Mouse (Mus musculus): ENCODE results near the gene Cherp.
A peak's percentile ranks its signal among the peaks of the same experiment; 100 is the strongest.

The Cherp gene

DNA sequence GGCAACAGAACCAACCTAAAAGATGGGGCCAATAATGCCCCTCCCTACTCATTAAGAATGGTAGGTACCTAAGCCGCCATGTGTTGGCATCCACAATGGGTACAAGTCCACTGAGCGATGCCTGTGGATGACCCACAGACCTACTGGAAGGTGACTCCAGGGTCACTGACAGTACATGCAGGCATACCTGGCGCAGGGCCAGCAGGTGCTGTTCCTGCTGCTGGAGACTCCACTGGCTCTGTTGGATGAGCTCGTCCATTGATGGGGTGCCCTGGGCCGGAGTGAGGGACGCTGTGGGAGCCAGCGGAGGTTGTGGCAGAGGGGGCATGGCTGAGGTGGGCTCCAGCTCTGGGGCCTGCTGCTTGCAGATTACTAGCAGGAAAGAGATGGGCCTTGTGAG is 4.3 kb downstream of the Cherp start:
- no peak for DNase-seq (ENCODE audit: low spot score)

DNA sequence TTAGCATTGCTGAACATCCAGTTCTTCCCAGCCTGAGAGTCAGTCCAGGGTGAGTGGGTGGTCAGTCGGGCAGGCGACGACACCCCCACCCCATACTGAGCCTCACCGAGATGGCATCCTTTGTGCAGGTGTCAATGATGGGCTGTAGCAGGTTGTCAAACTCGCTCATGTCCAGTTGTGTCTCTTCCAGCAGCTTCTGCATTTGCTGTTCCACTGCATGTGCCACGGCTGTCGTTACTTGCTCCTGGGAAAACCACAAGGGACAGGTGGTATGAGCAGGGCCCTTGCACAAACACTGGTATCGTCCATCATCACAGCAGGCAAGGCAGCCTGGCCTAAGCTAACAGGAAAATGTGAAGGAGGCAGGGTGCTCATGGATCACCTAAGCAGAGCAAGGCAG is 5.0 kb downstream of the Cherp start:
- no peak for DNase-seq (ENCODE audit: low spot score)

DNA sequence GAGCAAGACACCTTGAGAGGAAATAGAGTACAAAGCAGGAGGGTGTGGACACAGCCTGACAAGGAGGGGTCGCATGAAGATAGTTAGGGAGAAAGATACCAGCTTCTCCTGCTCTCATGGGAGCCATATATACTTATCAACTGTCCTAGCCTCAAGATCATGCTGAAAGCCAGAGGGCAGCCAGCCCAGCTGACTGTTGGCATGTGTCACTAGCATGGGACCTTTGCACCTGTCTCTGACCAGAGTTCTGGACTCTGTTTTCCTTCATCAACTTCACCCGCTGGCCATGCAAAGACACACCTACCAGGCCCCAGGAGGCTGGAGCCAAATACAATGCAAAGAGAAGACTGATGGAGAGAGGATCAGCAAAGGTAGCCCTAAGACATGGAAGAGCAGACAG is 5.8 kb downstream of the Cherp start:
- no peak for DNase-seq (ENCODE audit: low spot score)

DNA sequence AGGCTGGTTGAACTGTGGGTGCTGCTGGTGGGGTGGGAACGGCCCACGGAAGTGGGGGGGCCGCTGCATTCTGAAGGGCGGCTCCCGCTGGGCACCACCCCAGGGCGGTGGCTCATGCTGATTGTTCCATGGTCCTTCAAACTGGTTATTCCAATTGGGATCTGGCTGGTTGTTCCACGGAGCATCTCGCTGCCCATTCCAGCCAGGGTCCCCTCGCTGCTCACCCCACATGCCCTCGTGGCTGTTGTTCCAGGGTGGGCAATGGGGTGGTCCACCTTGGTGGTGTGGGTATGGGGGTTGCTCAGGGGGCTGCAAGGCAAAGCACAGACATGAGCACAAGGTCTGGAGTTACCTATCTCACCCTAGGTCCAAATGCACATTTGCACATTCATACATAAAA is 10.8 kb downstream of the Cherp start:
- DNase-seq (ENCODE audit: low spot score), result no peak

DNA sequence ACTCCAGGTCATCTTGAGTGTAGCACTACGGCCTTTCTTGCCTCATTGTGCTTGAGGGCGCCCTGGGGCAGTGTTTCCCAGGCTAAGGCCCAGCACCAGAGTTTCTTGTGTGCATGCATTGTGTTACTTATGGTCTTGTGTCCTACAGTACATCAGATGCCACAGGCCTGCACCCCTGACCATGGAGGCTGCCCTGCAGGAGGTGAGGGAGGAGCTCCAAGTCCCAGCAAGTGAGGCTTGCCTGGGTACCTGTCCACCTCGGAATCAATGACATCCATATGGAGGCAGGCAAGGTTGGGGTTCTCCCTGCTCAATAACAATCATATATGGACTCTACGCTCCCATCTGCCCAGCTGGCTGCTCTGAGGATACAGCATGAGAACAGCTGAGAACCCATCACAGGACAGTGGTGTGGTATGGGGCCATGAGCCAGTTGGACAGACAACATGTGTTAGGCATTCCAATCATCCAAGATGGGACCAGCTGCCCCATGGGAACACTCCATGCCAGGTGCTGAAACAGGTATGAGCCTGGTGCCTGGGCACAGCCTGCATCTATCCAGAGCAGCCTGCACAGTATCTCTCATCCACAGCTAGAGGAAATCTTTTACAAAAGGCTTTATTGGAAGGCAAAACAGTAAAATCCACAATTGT is 15.0 kb downstream of the Cherp start:
- DNase-seq (ENCODE audit: low spot score), result no peak

DNA sequence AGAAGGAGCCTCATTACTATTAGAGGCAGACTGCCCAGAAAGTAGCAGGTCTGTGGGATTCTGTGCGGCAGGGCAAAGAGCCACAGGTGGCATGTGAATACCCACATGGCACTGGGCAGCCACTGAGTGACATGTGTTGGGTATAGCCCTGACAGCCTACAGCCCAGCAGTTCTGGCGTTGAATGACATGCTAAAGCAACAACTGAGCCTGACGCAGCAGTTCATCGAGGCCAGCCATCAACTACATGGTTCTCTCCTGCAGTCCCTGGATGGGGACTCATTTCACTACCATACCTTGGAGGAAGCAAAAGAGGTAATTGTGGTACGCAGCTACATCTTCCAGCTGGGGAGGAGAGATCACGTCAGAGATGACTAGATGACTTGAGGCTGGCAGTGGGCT is 16.6 kb downstream of the Cherp start:
- no peak for DNase-seq (ENCODE audit: low spot score)

DNA sequence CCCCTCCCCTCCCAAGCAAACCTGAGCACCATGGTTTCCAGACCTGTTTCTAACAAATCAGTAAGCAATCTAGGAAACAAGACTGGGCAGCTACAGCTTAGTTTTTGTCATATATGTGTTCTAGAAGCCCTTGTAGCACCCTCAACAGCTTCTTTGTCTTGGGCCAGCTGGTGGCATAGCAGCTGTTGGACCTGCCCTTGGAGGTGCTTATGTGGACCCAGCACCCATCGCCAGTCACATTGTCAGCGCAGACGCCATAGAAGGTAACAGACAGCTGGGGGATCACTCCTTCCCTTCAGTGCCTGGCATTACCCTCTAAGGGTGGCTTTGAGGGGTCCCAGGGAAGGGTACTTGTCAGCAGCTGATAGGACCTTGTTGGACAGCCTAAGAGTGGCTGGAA is 17.2 kb downstream of the Cherp start:
- DNase-seq (ENCODE audit: low spot score), result no peak

DNA sequence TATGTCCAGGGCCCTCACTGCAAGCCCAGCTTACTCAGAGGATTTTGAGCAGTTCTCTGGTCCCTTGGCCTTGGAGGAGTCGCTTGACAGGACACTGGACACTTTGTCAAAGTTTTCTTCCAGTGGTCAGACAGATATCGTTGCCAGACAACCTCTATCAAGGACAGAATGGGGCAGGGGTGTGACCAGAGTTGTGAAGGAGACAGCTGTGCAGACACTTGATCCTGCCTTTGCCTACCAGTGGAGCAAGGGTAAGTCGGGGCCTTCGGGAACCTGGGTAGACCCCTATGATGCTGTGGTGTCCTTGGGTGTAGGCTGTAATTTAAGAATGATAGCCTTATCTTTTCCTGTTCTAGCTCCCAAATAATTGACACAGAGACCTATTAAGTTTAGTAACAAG is 19.7 kb downstream of the Cherp start:
- no peak for DNase-seq (ENCODE audit: low spot score)

DNA sequence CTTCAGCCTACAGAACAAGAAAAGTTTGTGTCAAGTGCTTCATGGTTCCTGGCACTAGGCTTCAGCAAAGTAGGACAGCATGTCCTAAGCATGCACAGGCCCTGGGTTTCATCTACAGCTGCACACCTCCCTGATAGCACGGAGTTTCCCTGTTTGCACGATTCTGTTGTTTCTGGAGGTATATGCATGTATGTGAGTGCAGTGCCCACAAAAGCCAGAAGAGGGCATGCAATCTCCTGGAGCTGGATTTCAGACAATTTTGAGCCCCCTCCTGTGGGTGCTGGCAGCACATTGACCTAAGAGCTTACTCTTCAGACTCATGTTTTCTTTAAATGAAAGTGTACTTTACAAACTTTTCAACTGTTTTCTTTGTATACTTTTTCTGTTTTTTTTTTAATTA is 21.1 kb downstream of the Cherp start:
- DNase-seq (ENCODE audit: low spot score), result no peak

DNA sequence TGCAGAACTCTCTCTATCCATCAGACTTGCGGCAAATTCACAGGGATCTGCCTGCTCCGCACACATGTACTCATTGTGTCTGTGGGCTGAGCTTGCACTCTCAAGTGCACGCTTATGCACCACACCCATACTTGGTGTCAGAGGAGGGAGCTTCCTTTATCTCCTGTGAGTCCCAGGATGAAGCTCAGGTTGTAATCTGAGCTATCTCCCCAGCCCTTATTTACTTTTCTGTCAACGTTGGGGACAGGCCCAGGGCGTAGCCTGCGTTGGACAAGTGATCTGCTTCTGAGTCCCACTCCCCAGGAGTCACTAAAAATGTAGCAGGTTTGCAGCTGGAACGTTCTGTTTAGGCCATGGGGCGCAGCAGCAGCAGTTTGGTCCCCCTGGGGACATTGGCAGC is 23.5 kb downstream of the Cherp start:
- no peak for DNase-seq (ENCODE audit: low spot score)

DNA sequence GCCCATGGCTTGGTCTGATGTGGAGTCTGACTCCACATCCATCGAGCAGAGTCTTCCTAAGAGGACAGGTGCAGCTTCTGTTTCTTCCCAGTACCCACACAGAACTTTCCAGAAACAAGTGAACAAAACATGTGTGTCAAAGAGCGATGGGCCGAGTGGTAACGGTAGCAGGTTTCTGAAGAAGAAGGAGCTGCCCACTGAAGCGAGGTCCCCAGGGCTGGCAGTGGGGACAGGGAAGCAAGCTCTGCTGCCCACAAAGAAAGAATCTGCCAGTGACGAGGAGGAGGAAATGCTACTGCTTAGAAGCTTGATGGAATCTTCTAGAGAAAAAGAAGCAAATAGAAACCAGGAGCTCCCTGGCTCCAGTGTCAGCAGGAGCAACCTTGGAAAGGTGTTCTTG is 30.0 kb downstream of the Cherp start:
- no peak for DNase-seq (ENCODE audit: low spot score)

DNA sequence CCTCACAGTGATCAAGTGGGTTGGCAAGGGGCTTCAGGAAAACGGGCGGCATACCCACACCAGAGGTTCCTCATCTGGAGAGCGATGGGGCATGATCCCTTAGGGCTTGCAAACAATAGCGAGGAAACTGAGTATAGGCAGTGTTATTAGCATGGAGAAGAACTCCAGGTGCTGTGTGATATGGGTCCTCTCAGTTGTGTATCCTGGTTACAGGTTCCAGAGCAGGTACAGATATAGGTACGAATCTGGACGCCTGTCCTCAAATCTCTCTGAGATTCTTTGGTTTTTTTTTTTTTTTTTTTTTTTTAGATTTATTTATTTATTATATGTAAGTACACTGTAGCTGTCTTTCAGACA is 31.1 kb downstream of the Cherp start:
- DNase-seq (ENCODE audit: low spot score), result no peak

DNA sequence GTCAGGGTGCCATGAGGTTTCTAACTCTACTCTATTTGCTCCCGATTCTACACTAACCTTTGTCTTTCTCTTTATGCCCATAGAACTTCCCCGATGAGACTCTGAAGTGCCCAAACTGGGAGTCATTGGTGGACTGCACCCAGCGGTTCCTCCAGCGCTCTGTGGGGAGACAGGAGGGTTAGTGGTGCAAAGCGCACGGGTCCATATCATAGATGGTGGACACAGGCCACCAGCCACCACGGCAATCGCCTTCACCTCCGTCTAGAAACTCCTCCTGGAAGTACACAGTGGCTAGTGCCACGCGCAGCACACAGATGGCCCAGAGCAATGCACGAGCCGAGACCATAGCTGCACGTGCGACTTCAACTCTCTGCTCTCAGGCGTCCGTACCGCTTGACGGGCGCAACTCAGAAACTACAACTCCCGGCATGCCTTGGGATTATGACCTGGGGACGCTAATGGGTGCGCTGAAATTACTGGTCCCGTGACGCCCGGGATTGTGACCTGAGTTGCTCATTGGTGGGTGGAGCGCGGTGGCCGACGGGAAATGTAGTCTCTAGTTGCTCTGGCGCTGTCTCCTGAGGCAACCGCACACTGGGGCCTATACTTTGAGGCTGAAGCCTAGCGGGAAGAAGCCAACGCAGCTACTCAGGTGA is 31.6 kb downstream of the Cherp start, which contains the start of the genes Calr3 and 1700030K09Rik:
Calr3 (minus strand) TSS at position 533 of the 656 bp plus-strand sequence.
1700030K09Rik (plus strand) TSS at position 543 of the 656 bp plus-strand sequence.
- peak; percentile 93 for DNase-seq (ENCODE audit: low spot score)

DNA sequence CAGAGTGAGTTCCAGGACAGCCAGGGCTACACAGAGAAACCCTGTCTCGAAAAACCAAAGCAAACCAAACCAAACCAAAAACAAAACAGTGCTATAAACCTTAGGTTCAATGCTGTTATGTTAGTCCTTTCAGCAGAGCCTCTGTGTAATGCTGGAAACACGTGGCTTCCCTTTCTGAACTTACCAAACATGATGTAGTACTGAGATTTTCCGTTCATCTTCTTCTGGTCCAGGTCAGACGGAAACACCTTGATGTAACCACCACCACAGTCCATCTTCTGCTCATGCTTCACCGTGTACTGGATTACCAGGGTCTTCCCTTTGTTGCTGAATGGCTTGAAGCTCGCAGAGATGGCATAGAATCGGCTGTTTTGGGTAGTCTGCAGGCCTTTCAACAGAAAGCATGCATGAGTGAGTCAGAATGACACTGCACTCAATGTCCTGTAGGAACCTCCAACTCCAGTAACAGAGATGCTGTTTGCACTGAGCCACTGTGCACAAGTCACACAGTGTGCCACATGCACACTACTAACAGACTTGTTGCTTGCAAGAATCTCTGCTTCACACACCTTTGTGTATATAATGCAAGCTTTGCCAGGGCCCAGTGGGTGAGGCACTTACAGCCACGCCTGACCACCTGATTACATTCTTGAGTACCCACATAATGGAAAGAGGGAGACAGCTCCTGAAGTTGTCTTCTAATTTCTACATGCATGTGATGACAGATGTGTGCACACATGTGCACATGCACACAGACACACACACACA is 36.6 kb downstream of the Cherp start:
- no peak for DNase-seq (ENCODE audit: low spot score)

DNA sequence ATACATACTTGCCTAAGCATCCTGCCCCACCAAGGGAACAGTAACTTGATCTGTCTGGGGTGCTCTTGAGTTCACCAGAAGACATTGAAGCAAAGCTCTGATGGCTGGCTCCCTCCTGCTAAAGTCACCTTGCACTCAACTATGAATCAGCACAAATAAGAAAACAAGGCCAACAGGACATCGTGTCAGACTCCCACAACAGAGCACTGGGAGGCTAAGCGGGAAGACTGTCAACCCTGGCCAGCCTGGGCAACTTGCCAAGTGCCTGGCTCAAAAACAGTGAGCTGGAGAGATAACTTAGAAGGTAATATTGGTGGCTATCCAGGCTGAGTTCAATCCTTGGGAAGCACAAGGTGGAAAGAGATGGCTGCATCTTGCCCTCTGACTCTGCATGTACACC is 40.1 kb downstream of the Cherp start:
- no peak for DNase-seq (ENCODE audit: low spot score)

DNA sequence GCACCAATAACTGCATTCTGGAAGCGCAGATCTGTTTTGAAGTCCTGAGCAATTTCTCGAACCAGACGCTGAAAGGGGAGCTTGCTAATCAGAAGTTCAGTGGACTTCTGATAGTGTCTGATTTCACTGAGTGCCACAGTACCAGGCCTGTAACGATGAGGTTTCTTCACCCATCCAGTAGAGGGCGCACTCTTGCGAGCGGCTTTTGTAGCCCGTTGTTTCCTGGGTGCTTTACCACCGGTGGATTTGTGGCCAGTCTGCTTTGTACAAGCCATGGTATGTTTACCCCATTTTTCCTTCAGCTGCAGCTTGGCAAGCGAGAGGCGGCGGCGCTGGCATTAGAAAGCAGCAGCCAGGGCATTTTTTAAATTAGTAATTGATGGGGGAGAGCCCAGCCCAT is 45.4 kb downstream of the Cherp start:
- DNase-seq (ENCODE audit: low spot score), result no peak

DNA sequence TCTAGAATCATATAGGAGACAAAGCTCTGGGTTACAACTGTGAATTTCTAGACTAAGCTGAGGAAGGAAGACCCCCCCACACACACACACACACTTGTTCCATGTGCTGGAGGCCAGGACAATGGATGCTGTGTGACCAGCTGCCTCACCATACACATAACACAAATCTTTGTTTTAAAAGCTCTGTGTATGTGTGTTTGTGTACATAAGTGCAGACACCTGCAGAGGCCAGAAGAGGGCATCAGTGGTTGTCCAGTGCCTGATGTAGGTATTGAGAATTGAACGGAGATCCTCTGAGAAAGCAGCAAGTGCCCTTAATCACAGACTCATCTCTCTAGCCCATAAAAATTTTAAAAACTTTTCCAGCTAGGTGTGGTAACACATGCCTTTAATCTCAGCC is 52.1 kb downstream of the Cherp start:
- no peak for DNase-seq (ENCODE audit: low spot score)

DNA sequence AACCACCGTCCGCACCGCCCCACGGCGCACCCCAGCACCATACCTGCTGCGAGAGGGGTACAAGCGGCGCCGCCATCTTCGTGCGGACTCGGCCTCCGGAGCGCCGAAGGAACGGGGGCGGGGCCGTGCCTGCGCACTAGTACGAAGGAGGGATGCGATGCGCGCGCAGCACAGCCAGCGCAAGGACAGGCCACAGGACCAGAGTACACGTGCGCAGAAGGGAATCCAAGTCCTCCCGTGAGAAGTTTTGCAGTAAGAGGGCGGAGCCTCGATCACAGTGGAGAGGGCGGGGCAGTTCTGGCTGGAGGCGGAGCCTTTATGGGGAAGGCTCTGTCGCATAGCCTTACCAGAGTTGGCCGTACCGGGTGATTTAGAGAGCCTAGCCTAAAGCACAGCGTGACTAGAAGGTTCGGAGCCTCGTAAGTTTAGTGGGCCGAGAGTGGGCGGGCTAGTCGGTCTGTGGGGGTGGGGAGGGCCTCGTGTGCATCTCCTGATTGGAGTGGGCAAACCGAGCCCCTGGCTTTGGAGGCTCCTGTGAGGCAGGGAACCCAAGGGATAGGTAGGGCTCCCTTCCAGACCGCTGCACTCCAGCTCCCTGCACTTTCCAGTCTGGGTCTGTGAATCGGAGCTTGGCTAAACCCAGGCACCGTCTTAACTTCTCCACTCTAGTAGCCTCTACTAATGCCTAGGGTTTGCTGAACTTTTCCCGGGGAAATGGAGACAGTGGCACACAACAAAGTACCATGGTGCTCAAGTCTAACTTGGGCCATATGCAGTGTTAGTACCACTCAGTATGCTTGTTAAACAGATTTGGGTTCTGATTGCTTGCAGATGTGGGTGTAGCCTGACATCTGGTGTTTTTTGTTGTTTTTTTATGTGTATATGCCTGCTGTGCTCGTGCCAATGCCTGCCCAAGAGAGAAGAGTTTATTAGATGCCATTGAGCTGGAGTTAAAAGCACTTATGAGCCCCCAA is 53.4 kb downstream of the Cherp start, which contains the start of gene Eps15l1:
Eps15l1 (minus strand) TSS at position 99 of the 974 bp plus-strand sequence.
- peak; percentile 95 for DNase-seq (ENCODE audit: low spot score)

DNA sequence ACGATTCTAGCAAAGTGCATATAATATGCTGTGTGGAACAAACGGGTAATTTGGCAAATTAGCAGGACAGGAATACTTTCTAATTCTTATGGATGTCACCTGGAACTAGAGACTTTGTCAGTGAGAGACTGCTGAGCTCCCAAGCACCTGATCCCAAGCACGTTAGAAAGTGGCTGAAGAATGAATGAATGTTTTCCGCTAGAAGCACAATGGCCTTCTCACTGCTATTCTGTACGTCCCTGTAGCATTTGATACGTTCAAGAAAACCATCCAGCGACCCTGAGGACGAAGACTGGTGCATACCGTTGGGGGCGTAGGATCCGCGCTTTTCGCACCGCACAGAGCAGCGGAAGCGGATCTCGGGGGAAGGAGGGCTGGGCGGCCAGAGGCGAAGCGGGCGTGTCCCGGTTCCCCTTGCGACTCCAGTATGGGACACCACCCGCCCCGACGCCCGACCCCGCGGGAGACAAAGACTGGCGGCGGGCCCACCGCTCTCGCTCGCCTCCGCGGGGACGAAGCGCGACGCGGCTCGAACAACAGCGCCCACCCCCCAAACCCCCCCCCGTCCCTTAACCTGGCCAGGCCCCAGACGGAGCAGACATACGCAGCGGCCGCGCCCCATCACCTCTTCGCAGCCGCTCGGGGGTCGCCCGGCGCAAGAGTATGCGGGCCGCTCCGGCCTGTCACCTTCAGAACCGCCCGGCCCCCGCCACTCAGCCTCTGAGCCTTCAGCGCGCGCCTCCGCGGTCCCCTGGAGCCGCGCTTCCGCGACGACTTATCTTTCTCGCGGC is 54.3 kb downstream of the Cherp start:
- DNase-seq (ENCODE audit: low spot score), result no peak

DNA sequence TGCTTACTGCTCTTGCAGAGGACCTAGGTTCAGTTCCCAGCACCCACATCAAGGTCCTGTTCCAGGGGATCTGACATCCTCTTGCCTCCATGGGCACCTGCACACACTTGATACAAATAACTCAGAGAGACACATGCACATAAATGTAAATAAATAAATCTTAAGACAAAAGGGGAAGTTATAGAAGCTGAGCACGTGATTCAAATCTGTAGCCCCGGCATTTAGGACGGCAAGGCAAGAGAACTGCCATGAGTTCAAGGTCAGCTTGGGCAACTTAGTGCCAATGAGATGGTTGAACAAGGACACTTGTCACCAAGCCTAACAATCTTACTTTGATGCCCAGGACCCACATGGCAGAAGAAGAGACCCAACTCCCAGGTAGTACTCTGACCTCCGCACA is 57.0 kb downstream of the Cherp start:
- DNase-seq (ENCODE audit: low spot score), result no peak

DNA sequence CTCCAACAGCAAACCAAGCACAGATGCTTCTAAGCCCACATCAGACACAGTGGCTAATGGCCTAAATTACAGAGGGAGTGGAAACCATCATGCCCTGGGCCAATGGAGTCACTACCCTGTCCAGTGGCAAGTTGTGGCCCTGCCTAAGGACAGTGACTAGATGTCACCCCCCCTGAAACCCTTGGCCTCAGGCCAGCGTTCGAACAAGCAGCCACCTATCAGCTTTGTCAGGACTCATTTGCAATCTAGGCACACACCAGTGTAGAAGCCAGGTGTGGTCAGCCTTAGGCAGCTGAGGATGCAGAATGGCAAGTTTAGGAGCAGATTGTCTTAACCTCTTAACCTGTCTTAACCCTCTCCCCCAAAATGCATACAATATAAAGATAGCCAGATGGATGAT is 59.8 kb downstream of the Cherp start:
- DNase-seq (ENCODE audit: low spot score), result no peak
